Mouse (Mus musculus): ENCODE results near the gene Klf2. TPM values are rescaled to one million over a fixed set of nuclear protein-coding genes. Genes with fewer than 3 reads are reported as not detected.

Klf2 gene
- polyA plus RNA-seq, 1 experiment from 2014 or later = 65.3 TPM

DNA sequence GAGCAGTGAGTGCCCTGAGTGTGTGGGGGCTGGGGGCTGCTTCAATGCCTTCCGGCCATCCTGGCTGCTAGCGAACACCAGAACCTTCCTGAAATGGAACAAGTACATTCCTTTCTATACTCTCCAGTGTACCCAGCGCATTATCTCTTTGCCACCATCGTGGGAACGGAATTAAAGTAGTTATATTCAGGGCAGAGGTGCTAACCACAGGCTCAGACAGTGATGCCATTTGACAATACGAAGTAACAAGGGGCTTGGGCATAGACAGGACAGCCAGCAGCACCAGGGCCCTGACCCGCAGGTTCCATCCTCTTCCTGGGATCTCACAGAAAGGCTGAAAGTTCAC, 34.8 kb downstream of the Klf2 start:
- Histone ChIP-seq H3K27ac (ENCODE audit: low read length) (peak overlapping the region; percentile 65), H3K36me3 (ENCODE audit: insufficient read depth, low read length) (no peaks in the 10 kb centered on the region), H3K4me3 (ENCODE audit: low read depth, low read length) (no peak overlapping the region), H3K9ac (replicated peaks; ENCODE audit: low read depth) (no peak overlapping the region), H3K27me3 (replicated peaks; ENCODE audit: insufficient read depth, low read length) (no peaks in the 10 kb centered on the region), H3K9me3 (ENCODE audit: low read length) (no peaks in the 10 kb centered on the region), H3K4me2 (replicated peaks; ENCODE audit: low read depth, low read length) (no peak overlapping the region), H3K4me1 (ENCODE audit: insufficient read depth, low read depth, low read length) (0 out of 2 replicates have a peak, but pooled peaks cover 3% of the 10 kb centered on the region)
- ATAC-seq (no peak), DNase-seq (ENCODE audit: low spot score) (no peak)
- TF ChIP-seq CTCF (IDR thresholded peaks at IDR 0.05) (no peak), EP300 (IDR thresholded peaks at IDR 0.05) (no peak)
- WGBS = 53% methylated on average over 7 of the region's 7 CpGs

DNA sequence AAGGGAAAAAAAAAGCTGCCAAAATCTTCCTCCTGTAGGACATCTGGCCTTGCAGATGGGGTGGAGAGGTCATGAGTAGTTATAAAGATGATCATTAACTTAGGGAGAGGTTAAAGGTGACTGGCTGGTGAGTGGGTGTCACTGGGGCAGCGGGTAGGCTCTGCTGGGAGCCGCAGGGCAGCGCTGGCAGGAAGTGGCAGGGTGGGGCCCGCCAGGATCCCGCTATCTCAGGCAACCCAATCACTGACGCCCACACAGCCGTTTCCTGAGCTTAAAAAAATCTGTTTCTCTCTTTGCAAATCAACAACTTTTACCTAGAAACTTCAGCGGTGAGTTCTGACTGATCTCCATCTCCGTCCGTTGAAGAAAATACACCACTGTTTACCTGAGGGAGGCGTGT, 35.4 kb downstream of the Klf2 start:
- no peak for TF ChIP-seq CTCF (IDR thresholded peaks at IDR 0.05)
- TF ChIP-seq EP300 (IDR thresholded peaks at IDR 0.05) = peak; percentile 74
- peak overlapping the region; percentile 65 for H3K27ac ChIP-seq (ENCODE audit: low read length)

GRCm38 (mm10) chr8:72356593-72356992, 37.8 kb downstream of the Klf2 start:
- no peak overlapping the region for H3K27ac ChIP-seq (ENCODE audit: low read length)
- 88% methylated on average over 3 of the region's 3 CpGs for WGBS
- no peak overlapping the region for H3K9ac ChIP-seq (replicated peaks; ENCODE audit: low read depth)
- no peaks in the 10 kb centered on the region for H3K9me3 ChIP-seq (ENCODE audit: low read length)
- TF ChIP-seq EP300 (IDR thresholded peaks at IDR 0.05) = no peak
- TF ChIP-seq CTCF (IDR thresholded peaks at IDR 0.05) = no peak
- no peaks in the 10 kb centered on the region for H3K36me3 ChIP-seq (ENCODE audit: insufficient read depth, low read length)
- H3K4me1 ChIP-seq (ENCODE audit: insufficient read depth, low read depth, low read length) = 0 out of 2 replicates have a peak, but pooled peaks cover 3% of the 10 kb centered on the region
- H3K27me3 ChIP-seq (replicated peaks; ENCODE audit: insufficient read depth, low read length) = no peaks in the 10 kb centered on the region
- no peak for DNase-seq (ENCODE audit: low spot score)
- H3K4me2 ChIP-seq (replicated peaks; ENCODE audit: low read depth, low read length) = no peak overlapping the region
- H3K4me3 ChIP-seq (ENCODE audit: low read depth, low read length) = no peak overlapping the region
- no peak for ATAC-seq

More for the DNA sequence above, 35.4 kb downstream of the Klf2 start:
- Histone ChIP-seq H3K9me3 (ENCODE audit: low read length) (no peaks in the 10 kb centered on the region), H3K4me2 (replicated peaks; ENCODE audit: low read depth, low read length) (no peak overlapping the region; the same call in 1 of the 2 replicates), H3K4me3 (ENCODE audit: low read depth, low read length) (no peak overlapping the region), H3K27me3 (replicated peaks; ENCODE audit: insufficient read depth, low read length) (no peaks in the 10 kb centered on the region), H3K9ac (replicated peaks; ENCODE audit: low read depth) (no peak overlapping the region), H3K4me1 (ENCODE audit: insufficient read depth, low read depth, low read length) (0 out of 2 replicates have a peak, but pooled peaks cover 3% of the 10 kb centered on the region), H3K36me3 (ENCODE audit: insufficient read depth, low read length) (no peaks in the 10 kb centered on the region)
- 54% methylated on average over 11 of the region's 11 CpGs for WGBS
- DNase-seq (ENCODE audit: low spot score) (peak; percentile 61), ATAC-seq (peak; percentile 80)

GRCm38 (mm10) chr8:72360162-72360561, 41.3 kb downstream of the Klf2 start:
- no peaks in the 10 kb centered on the region for H3K27me3 ChIP-seq (replicated peaks; ENCODE audit: insufficient read depth, low read length)
- no peak overlapping the region for H3K9ac ChIP-seq (replicated peaks; ENCODE audit: low read depth)
- H3K27ac ChIP-seq (ENCODE audit: low read length) = no peak overlapping the region
- no peak overlapping the region for H3K4me2 ChIP-seq (replicated peaks; ENCODE audit: low read depth, low read length)
- peak; percentile 57; the same call in 1 of the 2 replicates for ATAC-seq
- no peaks in the 10 kb centered on the region for H3K9me3 ChIP-seq (ENCODE audit: low read length)
- peak; percentile 52 for DNase-seq (ENCODE audit: low spot score)
- TF ChIP-seq CTCF (IDR thresholded peaks at IDR 0.05) (no peak), EP300 (IDR thresholded peaks at IDR 0.05) (no peak)
- H3K4me1 ChIP-seq (ENCODE audit: insufficient read depth, low read depth, low read length) = no peaks in the 10 kb centered on the region
- H3K36me3 ChIP-seq (ENCODE audit: insufficient read depth, low read length) = no peaks in the 10 kb centered on the region
- H3K4me3 ChIP-seq (ENCODE audit: low read depth, low read length) = no peak overlapping the region

DNA sequence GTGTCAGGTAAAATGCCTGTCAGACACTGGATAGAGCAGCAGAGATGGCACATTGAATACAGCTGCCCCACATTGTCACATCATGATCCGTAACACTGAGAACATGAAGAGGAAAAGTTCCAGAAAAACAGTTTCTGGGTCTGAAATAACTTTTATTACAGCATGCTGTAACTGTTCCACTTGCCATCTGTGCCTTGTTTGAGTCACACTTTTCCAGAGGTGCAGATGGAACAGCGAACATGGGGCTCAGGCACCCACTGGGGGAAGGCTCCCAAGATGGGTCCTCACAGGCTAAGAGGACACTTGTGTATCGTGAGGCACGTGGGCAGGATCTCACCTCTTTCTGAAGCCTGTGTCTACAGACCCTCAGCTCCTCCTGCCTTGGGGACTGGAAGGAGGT, 43.9 kb downstream of the Klf2 start:
- H3K36me3 ChIP-seq (ENCODE audit: insufficient read depth, low read length) = 0 out of 2 replicates have a peak, but pooled peaks cover 8% of the 10 kb centered on the region
- no peaks in the 10 kb centered on the region for H3K9me3 ChIP-seq (ENCODE audit: low read length)
- H3K27ac ChIP-seq (ENCODE audit: low read length) = no peak overlapping the region
- H3K9ac ChIP-seq (replicated peaks; ENCODE audit: low read depth) = no peak overlapping the region
- 88% methylated on average over 4 of the region's 4 CpGs for WGBS
- ATAC-seq (no peak), DNase-seq (ENCODE audit: low spot score) (no peak)
- no peaks in the 10 kb centered on the region for H3K27me3 ChIP-seq (replicated peaks; ENCODE audit: insufficient read depth, low read length)
- no peak for TF ChIP-seq CTCF (IDR thresholded peaks at IDR 0.05)
- TF ChIP-seq EP300 (IDR thresholded peaks at IDR 0.05) = no peak
- H3K4me3 ChIP-seq (ENCODE audit: low read depth, low read length) = no peak overlapping the region
- no peak overlapping the region for H3K4me2 ChIP-seq (replicated peaks; ENCODE audit: low read depth, low read length)
- no peaks in the 10 kb centered on the region for H3K4me1 ChIP-seq (ENCODE audit: insufficient read depth, low read depth, low read length)

DNA sequence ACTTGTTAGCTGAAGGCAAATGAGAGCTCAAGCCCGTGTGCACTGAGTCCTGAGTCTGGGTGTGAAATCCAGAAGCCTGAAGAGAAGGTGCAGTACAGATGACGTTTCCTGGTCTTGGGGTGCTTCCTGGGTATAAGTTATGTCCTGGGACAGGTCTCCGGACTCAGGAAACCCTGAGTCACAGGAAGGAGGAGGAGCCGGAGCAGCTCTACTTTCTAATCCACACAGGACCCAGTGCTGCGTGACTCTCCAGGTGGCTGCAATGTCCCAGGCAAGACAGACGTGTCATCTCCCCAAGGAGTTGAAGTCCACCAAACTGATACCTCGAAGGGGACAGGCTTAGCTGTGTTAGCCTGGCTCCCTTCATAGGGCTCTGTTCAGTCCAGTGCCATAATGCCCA, 44.6 kb downstream of the Klf2 start:
- no peak overlapping the region for H3K4me2 ChIP-seq (replicated peaks; ENCODE audit: low read depth, low read length)
- no peak overlapping the region for H3K4me3 ChIP-seq (ENCODE audit: low read depth, low read length)
- DNase-seq (ENCODE audit: low spot score) (peak; percentile 21), ATAC-seq (peak; percentile 25)
- no peak overlapping the region for H3K9ac ChIP-seq (replicated peaks; ENCODE audit: low read depth)
- no peak for TF ChIP-seq EP300 (IDR thresholded peaks at IDR 0.05)
- no peak for TF ChIP-seq CTCF (IDR thresholded peaks at IDR 0.05)
- no peaks in the 10 kb centered on the region for H3K9me3 ChIP-seq (ENCODE audit: low read length)
- no peaks in the 10 kb centered on the region for H3K4me1 ChIP-seq (ENCODE audit: insufficient read depth, low read depth, low read length)
- 54% methylated on average over 7 of the region's 7 CpGs for WGBS
- 0 out of 2 replicates have a peak, but pooled peaks cover 15% of the 10 kb centered on the region for H3K36me3 ChIP-seq (ENCODE audit: insufficient read depth, low read length)
- H3K27ac ChIP-seq (ENCODE audit: low read length) = no peak overlapping the region
- H3K27me3 ChIP-seq (replicated peaks; ENCODE audit: insufficient read depth, low read length) = no peaks in the 10 kb centered on the region

DNA sequence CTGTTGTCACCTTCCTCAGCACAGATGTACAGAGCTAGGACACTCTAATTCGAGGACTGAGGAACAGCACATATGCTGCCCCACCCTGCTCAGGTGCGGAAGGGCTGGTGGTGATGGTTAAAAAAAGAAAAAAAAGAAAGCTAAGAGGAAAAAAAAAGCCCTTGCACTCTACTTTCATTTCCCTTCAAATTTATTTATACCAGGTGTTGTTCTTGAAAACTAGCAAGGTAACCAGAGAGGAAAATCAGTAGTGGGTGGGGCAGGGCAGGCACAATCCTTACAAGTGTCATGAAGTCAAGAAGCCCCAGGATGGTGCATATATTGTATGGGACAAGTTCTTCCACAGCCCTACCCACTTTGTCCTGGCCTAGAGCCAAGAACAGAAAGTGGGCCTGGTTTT, 46.2 kb downstream of the Klf2 start:
- Histone ChIP-seq H3K27ac (ENCODE audit: low read length) (no peak overlapping the region), H3K27me3 (replicated peaks; ENCODE audit: insufficient read depth, low read length) (no peaks in the 10 kb centered on the region), H3K9ac (replicated peaks; ENCODE audit: low read depth) (no peak overlapping the region), H3K9me3 (ENCODE audit: low read length) (no peaks in the 10 kb centered on the region), H3K4me3 (ENCODE audit: low read depth, low read length) (no peak overlapping the region), H3K4me2 (replicated peaks; ENCODE audit: low read depth, low read length) (no peak overlapping the region), H3K36me3 (ENCODE audit: insufficient read depth, low read length) (peaks cover 26% of the 10 kb centered on the region), H3K4me1 (ENCODE audit: insufficient read depth, low read depth, low read length) (no peaks in the 10 kb centered on the region)
- TF ChIP-seq EP300 (IDR thresholded peaks at IDR 0.05) (no peak), CTCF (IDR thresholded peaks at IDR 0.05) (no peak)
- WGBS = 73% methylated on average over 2 of the region's 2 CpGs
- DNase-seq (ENCODE audit: low spot score) = no peak
- peak; percentile 40 for ATAC-seq
